Mouse (Mus musculus) testis, adult 2 months (tissue): ENCODE data around the gene Ccdc124.

Source experiments
- CTCF ChIP-seq: fragments of 200-500 bp; IDR thresholded peaks from 2 replicates; pipeline ENCODE4 v1.5.1; 2012; ENCODE audit warnings: low read depth, mild to moderate bottlenecking, inconsistent platforms, low read length, moderate library complexity; ENCODE audit not compliant: control insufficient read depth, insufficient read depth, insufficient replicate concordance
- POLR2A ChIP-seq: fragments of 200-500 bp; IDR thresholded peaks from 2 replicates; pipeline ENCODE4 v1.6.1; 2012; ENCODE audit warnings: low read depth, mild to moderate bottlenecking, inconsistent platforms, low read length, moderate library complexity; ENCODE audit not compliant: control insufficient read depth

GRCm38 (mm10) chr8:70876382-70876781, 2.6 kb upstream of the Ccdc124 start:
- TF ChIP-seq CTCF (no peak), POLR2A (no peak)
